Mouse (Mus musculus) forebrain, embryonic 12.5 days (tissue): ENCODE data around the gene Elavl3. TPM values are rescaled to one million over a fixed set of nuclear protein-coding genes. Genes with fewer than 3 reads are reported as not detected.
A peak's percentile ranks its signal among the peaks of the same experiment; 100 is the strongest.
"Not testable (repeated sequence)": the region's sequence is repeated elsewhere in the genome, so short reads cannot be mapped to it uniquely, and the experiment has no call there.

ENCODE experiments used
- ATAC-seq: fragments of 200-750 bp; cut with Nextera tagmentation; 2 replicates; pipeline ENCODE4 v1.8.0; 2017; ENCODE audit warnings: moderate TSS enrichment; ENCODE audit not compliant: low FRiP score
- H3K27ac ChIP-seq: fragments of 300-500 bp; sonication (generic); 2 replicates; pipeline ENCODE4 v1.5.1; 2016; ENCODE audit warnings: mild to moderate bottlenecking
- H3K27me3 ChIP-seq: fragments of 300-500 bp; sonication (generic); 2 replicates; pipeline ENCODE4 v1.6.1; 2016; ENCODE audit warnings: mild to moderate bottlenecking
- H3K36me3 ChIP-seq: fragments of 300-500 bp; sonication (generic); replicated peaks from 2 replicates; pipeline ENCODE4 v1.6.1; 2016; ENCODE audit warnings: mild to moderate bottlenecking
- H3K4me1 ChIP-seq: fragments of 300-500 bp; sonication (generic); 2 replicates; pipeline ENCODE4 v1.6.1; 2016
- H3K4me2 ChIP-seq: fragments of 300-500 bp; sonication (generic); 2 replicates; pipeline ENCODE4 v1.6.1; 2016; ENCODE audit warnings: mild to moderate bottlenecking, moderate library complexity
- H3K4me3 ChIP-seq: fragments of 300-500 bp; sonication (generic); replicated peaks from 2 replicates; pipeline ENCODE4 v1.5.1; 2016; ENCODE audit warnings: mild to moderate bottlenecking
- H3K9ac ChIP-seq: fragments of 300-500 bp; sonication (generic); 2 replicates; pipeline ENCODE4 v1.6.1; 2016; ENCODE audit warnings: mild to moderate bottlenecking
- H3K9me3 ChIP-seq: fragments of 300-500 bp; sonication (generic); 2 replicates; pipeline ENCODE4 v1.6.1; 2016
- WGBS: fragments of 180-500 bp; shearing (Covaris S2); methylation state at CpG from one replicate; pipeline ENCODE4 v1.1.7; 2016; 5-methylcytosine and 5-hydroxymethylcytosine counted together
- polyA plus RNA-seq: library from polyadenylated mRNA; unstranded; fragments of >200 nt; fragmentation: Nextera tagmentation; extraction: Ambion mirVana; gene quantifications from 2 replicates; pipeline ENCODE4 v1.2.1, GENCODE M21; 2016

The Elavl3 gene
- polyA plus RNA-seq, 1 experiment from 2014 or later = 73.7 TPM

GRCm38 (mm10) chr9:22075778-22076177 is 24.0 kb upstream of the Elavl3 start:
- H3K9ac ChIP-seq, H3K9me3 ChIP-seq, H3K4me1 ChIP-seq, H3K4me3 ChIP-seq, H3K4me2 ChIP-seq, ATAC-seq, H3K27ac ChIP-seq, H3K27me3 ChIP-seq: not testable (repeated sequence)
- H3K36me3 ChIP-seq = peaks cover 19% of the 10 kb centered on the region
- WGBS = 88% methylated on average over 5 of the region's 5 CpGs

GRCm38 (mm10) chr9:22072276-22072675 is 20.5 kb upstream of the Elavl3 start:
- Histone ChIP-seq H3K4me2 (no peak overlapping the region), H3K4me3 (no peak overlapping the region), H3K27me3 (no peaks in the 10 kb centered on the region), H3K4me1 (peaks cover 13% of the 10 kb centered on the region), H3K27ac (no peak overlapping the region), H3K9me3 (no peaks in the 10 kb centered on the region), H3K36me3 (peaks cover 30% of the 10 kb centered on the region), H3K9ac (no peak overlapping the region)
- 96% methylated on average over 4 of the region's 4 CpGs for WGBS
- ATAC-seq = no peak

DNA sequence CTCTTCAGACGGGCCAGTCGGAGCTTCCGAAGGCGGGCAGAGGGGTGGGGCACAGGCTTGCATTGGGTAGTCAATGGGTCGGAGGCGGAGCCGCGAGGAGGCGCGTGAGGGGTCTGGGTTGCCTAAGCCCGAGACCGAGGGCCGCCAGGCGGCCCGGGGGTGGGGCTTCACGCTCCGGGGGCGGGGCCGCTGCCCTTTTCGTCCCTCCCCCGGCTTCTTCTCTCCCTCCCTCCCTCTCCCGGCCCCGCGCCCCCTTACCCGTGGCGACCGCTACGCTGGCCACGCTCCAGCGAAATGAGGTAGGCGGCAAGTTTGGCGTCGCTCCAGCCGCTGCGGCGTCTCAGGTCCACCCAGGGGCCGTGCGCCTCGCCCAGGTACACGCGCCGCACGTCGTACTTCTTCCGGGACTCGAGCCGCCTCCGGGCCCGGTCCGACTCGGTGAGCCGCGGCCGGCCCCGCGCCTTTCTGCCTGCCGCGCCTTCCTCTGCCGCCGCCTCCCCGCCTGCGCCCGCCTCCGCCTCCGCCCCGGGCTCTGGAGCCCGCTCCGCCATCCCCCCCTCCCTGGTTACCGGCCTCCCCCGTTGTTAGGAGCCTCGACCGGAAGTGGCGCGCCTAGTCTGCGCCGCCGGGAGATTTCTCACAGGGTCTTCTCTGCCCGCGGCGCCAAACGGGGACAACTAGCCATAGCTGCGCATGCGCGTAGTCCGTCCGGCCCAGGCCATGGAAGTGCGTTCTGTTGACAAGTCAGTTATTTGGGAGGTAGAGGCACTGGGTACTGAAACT is 19.2 kb upstream of the Elavl3 start, which contains the start of the genes Gm49318 and Zfp653:
Gene Gm49318, minus strand, starts transcription at position 469 of the 783 bp plus-strand sequence.
Gene Zfp653, minus strand, starts transcription at position 586 of the 783 bp plus-strand sequence.
- peak within 1 kb of the TSS; percentile 88 for H3K9ac ChIP-seq
- peak; percentile 98 for ATAC-seq
- peaks cover 38% of the 10 kb centered on the region for H3K36me3 ChIP-seq
- H3K4me3 ChIP-seq = peak within 1 kb of the TSS; percentile 86
- peak within 1 kb of the TSS; percentile 97 for H3K27ac ChIP-seq
- no peaks in the 10 kb centered on the region for H3K27me3 ChIP-seq
- under 1% methylated on average over 66 of the region's 87 CpGs for WGBS
- no peaks in the 10 kb centered on the region for H3K9me3 ChIP-seq
- H3K4me2 ChIP-seq = peak within 1 kb of the TSS; percentile 60
- H3K4me1 ChIP-seq = peaks cover 13% of the 10 kb centered on the region

DNA sequence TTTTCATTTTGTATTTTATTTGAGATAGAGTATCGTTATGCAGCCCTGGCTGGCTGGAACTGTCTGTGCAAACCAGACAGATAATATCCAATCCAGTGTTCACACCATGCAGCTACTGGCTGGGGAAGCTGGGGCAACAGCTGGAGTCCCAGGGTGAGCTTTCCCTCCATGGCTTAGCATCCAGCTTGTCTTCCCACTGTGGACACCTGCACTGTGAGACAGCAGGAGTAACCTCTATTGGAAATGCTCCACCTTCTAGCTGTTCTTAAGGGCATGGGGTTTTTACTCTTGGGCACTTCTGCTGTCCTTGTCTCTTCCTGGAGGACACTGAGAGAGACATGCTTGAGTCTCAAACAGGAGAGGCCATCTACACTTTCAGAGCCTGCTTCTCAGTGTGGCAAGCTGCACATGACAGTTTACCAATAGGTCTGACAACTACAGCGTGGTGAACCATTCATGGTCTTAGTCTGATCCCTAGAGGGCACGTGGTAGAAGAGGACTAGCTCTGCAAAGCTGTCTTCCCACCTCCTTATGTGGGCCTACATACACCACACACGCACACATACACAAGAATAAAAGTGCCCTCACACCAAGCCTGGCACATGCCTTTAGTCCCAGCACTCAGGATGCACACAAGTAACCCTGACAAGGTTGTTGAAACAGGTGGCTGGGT is 18.2 kb upstream of the Elavl3 start:
- H3K4me1 ChIP-seq = peaks cover 13% of the 10 kb centered on the region
- ATAC-seq = no peak; the same call in 1 of the 2 replicates
- 0 out of 2 replicates have a peak overlapping the region, but pooled peaks have one; percentile 13 for H3K9ac ChIP-seq
- H3K4me3 ChIP-seq = peak overlapping the region; percentile 86
- H3K4me2 ChIP-seq = peak overlapping the region; percentile 60
- H3K27ac ChIP-seq = 0 out of 2 replicates have a peak overlapping the region, but pooled peaks have one; percentile 97
- H3K9me3 ChIP-seq = no peaks in the 10 kb centered on the region
- H3K36me3 ChIP-seq = peaks cover 48% of the 10 kb centered on the region
- WGBS = 72% methylated on average over 4 of the region's 4 CpGs
- no peaks in the 10 kb centered on the region for H3K27me3 ChIP-seq

GRCm38 (mm10) chr9:22067195-22067594 is 15.4 kb upstream of the Elavl3 start:
- Histone ChIP-seq H3K4me2 (no peak overlapping the region), H3K4me3 (no peak overlapping the region), H3K36me3 (peaks cover 60% of the 10 kb centered on the region), H3K4me1 (peaks cover 13% of the 10 kb centered on the region), H3K27me3 (no peaks in the 10 kb centered on the region), H3K9me3 (no peaks in the 10 kb centered on the region), H3K27ac (no peak overlapping the region), H3K9ac (no peak overlapping the region)
- ATAC-seq = no peak
- 82% methylated on average over 5 of the region's 5 CpGs for WGBS

DNA sequence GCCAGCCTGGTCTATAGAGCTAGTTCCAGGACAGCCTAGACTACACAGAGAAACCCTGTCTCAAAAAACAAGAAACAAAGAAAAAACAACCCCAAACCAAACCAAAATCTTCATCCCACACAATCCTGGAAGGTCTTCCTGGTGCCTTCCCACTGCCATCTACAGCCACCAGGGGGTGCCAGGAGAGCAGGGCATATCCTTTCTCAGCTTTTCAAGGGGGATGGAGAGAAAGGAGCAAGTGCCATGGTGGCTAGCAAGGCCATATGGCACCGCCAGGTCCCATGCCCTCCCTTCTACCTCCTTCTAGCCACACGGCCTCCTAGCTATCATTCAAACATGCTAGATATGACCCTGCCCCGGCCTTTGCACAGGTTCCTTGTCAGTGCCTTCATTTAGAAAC is 14.6 kb upstream of the Elavl3 start:
- H3K9me3 ChIP-seq = no peaks in the 10 kb centered on the region
- ATAC-seq = no peak
- WGBS = 79% methylated on average over 3 of the region's 3 CpGs
- H3K36me3 ChIP-seq = peaks cover 65% of the 10 kb centered on the region
- H3K27ac ChIP-seq = no peak overlapping the region
- no peak overlapping the region for H3K9ac ChIP-seq
- no peak overlapping the region for H3K4me3 ChIP-seq
- peaks cover 13% of the 10 kb centered on the region for H3K4me1 ChIP-seq
- no peak overlapping the region for H3K4me2 ChIP-seq
- no peaks in the 10 kb centered on the region for H3K27me3 ChIP-seq

- H3K36me3 ChIP-seq = peaks cover 73% of the 10 kb centered on the region
Measured at GRCm38 (mm10) chr9:22065642-22066041, 13.8 kb upstream of the Elavl3 start.

DNA sequence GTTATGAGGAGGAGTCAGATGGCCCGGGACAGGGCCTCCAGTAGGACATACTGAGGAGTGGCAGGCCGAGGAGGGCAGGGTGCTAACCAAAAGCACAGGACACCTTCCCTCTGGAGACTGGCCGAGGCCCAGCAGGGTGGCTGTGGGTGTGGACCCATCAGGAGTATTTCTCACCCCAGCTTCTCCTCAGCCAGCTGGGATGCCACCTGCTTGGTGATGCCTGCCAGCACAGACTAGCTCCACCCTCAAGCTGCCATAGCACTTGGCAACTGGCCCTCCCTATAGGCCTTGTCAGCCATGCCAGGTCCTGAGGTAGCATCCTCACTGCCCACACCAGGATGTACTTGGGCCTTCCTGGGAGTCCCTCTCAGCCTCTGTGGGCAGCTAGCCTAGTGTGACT is 12.5 kb upstream of the Elavl3 start:
- Histone ChIP-seq H3K4me3 (no peak overlapping the region), H3K36me3 (peaks cover 82% of the 10 kb centered on the region), H3K4me2 (no peak overlapping the region), H3K27me3 (no peaks in the 10 kb centered on the region), H3K27ac (no peak overlapping the region), H3K4me1 (no peaks in the 10 kb centered on the region), H3K9ac (no peak overlapping the region), H3K9me3 (no peaks in the 10 kb centered on the region)
- ATAC-seq = no peak
- WGBS = 97% methylated on average over 3 of the region's 3 CpGs

More at GRCm38 (mm10) chr9:22065642-22066041, 13.8 kb upstream of the Elavl3 start:
- ATAC-seq = no peak
- 92% methylated on average over 11 of the region's 11 CpGs for WGBS
- Histone ChIP-seq H3K4me2 (no peak overlapping the region), H3K27me3 (no peaks in the 10 kb centered on the region), H3K27ac (no peak overlapping the region), H3K4me1 (peaks cover 13% of the 10 kb centered on the region), H3K9me3 (no peaks in the 10 kb centered on the region), H3K9ac (no peak overlapping the region), H3K4me3 (no peak overlapping the region)

- no peak for ATAC-seq
- no peaks in the 10 kb centered on the region for H3K4me1 ChIP-seq
- no peaks in the 10 kb centered on the region for H3K9me3 ChIP-seq
- no peak overlapping the region for H3K9ac ChIP-seq
- no peak overlapping the region for H3K27ac ChIP-seq
- 86% methylated on average over 2 of the region's 2 CpGs for WGBS
- no peak overlapping the region for H3K4me2 ChIP-seq
- H3K27me3 ChIP-seq = no peaks in the 10 kb centered on the region
- H3K4me3 ChIP-seq = no peak overlapping the region
- H3K36me3 ChIP-seq = peaks cover 86% of the 10 kb centered on the region
Measured at GRCm38 (mm10) chr9:22061339-22061738, 9.5 kb upstream of the Elavl3 start.

DNA sequence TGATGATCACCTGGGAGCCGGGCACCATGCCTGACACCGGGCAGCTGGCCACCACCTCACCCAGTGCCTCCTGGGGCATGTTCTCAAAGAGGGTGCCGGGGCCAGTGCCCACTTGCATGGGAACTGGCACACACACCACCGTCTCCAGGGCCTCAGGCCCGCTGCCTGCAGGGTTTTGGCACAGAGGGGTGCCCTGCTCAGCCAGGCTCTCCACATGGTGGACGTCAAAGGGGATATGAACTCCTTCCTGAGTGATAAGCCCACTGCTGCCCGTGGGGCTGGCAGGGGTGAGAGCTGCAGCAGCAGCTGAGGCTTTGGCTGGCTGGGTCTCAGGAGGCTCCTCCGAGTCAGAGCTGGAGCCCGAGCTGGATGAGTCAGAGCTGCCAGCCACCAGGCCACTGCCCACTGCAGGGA is 6.2 kb upstream of the Elavl3 start:
- Histone ChIP-seq H3K4me1 (peaks cover 6% of the 10 kb centered on the region), H3K9me3 (no peaks in the 10 kb centered on the region), H3K4me3 (no peak overlapping the region), H3K4me2 (no peak overlapping the region), H3K9ac (no peak overlapping the region), H3K27ac (no peak overlapping the region), H3K36me3 (peaks cover 56% of the 10 kb centered on the region), H3K27me3 (peaks cover 21% of the 10 kb centered on the region)
- WGBS = 91% methylated on average over 9 of the region's 9 CpGs
- no peak for ATAC-seq

DNA sequence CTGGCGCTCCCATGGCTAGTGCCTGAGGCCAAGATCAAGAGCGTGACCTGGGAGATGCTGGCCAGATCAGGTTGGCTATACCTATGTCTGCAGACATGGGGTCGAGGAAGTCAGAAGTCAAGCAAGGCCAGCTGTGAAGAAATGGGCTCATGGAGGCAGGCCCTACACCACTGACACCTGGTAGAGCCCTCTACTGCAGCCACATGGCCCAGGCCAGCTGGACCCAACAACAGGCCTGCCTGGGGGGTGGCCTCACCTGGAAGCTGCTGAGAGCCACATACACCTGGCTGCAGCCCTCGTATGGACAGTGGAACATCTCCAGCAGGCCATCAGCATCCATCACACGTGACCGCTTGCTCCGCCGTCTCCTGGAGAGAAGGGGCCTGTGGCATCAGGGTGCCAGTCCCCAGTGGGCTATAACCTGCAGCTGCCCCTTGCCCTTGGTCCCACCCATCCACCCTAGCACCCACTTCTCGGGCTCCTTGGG is 5.3 kb upstream of the Elavl3 start:
- Histone ChIP-seq H3K9me3 (no peaks in the 10 kb centered on the region), H3K4me1 (peaks cover 9% of the 10 kb centered on the region), H3K27ac (no peak overlapping the region), H3K4me3 (no peak overlapping the region), H3K36me3 (peaks cover 47% of the 10 kb centered on the region), H3K4me2 (no peak overlapping the region), H3K9ac (no peak overlapping the region), H3K27me3 (peaks cover 29% of the 10 kb centered on the region)
- 94% methylated on average over 9 of the region's 9 CpGs for WGBS
- ATAC-seq = no peak

GRCm38 (mm10) chr9:22056303-22056910 is 4.6 kb upstream of the Elavl3 start:
- peaks cover 32% of the 10 kb centered on the region for H3K27me3 ChIP-seq
- H3K36me3 ChIP-seq = peaks cover 42% of the 10 kb centered on the region
- no peak overlapping the region for H3K4me2 ChIP-seq
- H3K9ac ChIP-seq = no peak overlapping the region
- WGBS = 84% methylated on average over 9 of the region's 9 CpGs
- no peak overlapping the region for H3K27ac ChIP-seq
- peaks cover 11% of the 10 kb centered on the region for H3K4me1 ChIP-seq
- H3K9me3 ChIP-seq = no peaks in the 10 kb centered on the region
- no peak overlapping the region for H3K4me3 ChIP-seq
- ATAC-seq = no peak
